Mouse (Mus musculus) CH12.LX (cell line): ENCODE results near the gene Prrg2. TPM values are rescaled to one million over a fixed set of nuclear protein-coding genes. Genes with fewer than 3 reads are reported as not detected.

Experiments
- DNase-seq: peaks from one replicate; pipeline ENCODE4 v3.0.0-alpha.2; 2013; ENCODE audit errors: extremely low read depth
- H3K27ac ChIP-seq: 2 replicates; pipeline ENCODE4 v1.5.1; 2012; ENCODE audit warnings: low read depth, mild to moderate bottlenecking, control low read depth, moderate library complexity; ENCODE audit not compliant: insufficient read depth
- H3K27me3 ChIP-seq: replicated peaks from 2 replicates; pipeline ENCODE3; 2012; ENCODE audit warnings: inconsistent platforms
- H3K36me3 ChIP-seq, 2 experiments: replicated peaks in 1 of 2; 2 replicates each; pipeline versions ENCODE3 to v1.6.1; 2012; ENCODE audit warnings: inconsistent platforms in 1 of 2, low read length in 1 of 2, mild to moderate bottlenecking in 1 of 2, mixed read lengths in 1 of 2, moderate library complexity in 1 of 2; ENCODE audit not compliant: control insufficient read depth in 1 of 2, insufficient read depth in 1 of 2
- H3K4me1 ChIP-seq, 2 experiments: 2 replicates each; pipeline ENCODE4 v1.6.1; 2012; ENCODE audit warnings: inconsistent platforms in 1 of 2, moderate library complexity in 1 of 2; ENCODE audit not compliant: insufficient read depth in 2 of 2, control insufficient read depth in 1 of 2
- H3K4me2 ChIP-seq: 2 replicates; pipeline ENCODE4 v1.6.1; 2012; ENCODE audit warnings: low read depth, mild to moderate bottlenecking, control low read depth; ENCODE audit not compliant: poor library complexity, insufficient read depth, severe bottlenecking
- H3K4me3 ChIP-seq, 3 experiments: fragments of 150-350 bp in 1 of 3; sonication (generic) in 1 of 3; replicated peaks in 1 of 3; 2 replicates each; pipeline versions ENCODE3 to v1.5.1; 2011 to 2012; ENCODE audit warnings: low read depth in 2 of 3, low read length in 2 of 3, mild to moderate bottlenecking in 2 of 3, moderate library complexity in 2 of 3, control low read depth in 1 of 3, improper control_type of control experiment in 1 of 3, inconsistent platforms in 1 of 3, mixed read lengths in 1 of 3; ENCODE audit not compliant: poor library complexity in 1 of 3
- H3K79me2 ChIP-seq: replicated peaks from 2 replicates; pipeline ENCODE4 v1.6.1; 2012; ENCODE audit warnings: mild to moderate bottlenecking, moderate library complexity; ENCODE audit not compliant: control insufficient read depth, poor library complexity, insufficient read depth, severe bottlenecking; ENCODE audit errors: extremely low read depth
- H3K9ac ChIP-seq: 2 replicates; pipeline ENCODE4 v1.6.1; 2012; ENCODE audit warnings: low read depth, mild to moderate bottlenecking, control low read depth, moderate library complexity; ENCODE audit not compliant: insufficient read depth
- H3K9me3 ChIP-seq: replicated peaks from 2 replicates; pipeline ENCODE3; 2012; ENCODE audit warnings: low read length, inconsistent platforms, mixed read lengths
- CTCF ChIP-seq, 2 experiments: IDR thresholded peaks in 1 of 2; conservative IDR thresholded peaks in 1 of 2; 2 replicates each; pipeline ENCODE4 v1.5.1; 2011 to 2012; ENCODE audit warnings: low read depth in 2 of 2, low read length in 2 of 2, improper control_type of control experiment in 1 of 2, inconsistent platforms in 1 of 2, mild to moderate bottlenecking in 1 of 2, moderate library complexity in 1 of 2
- GABPA ChIP-seq: IDR thresholded peaks from 2 replicates; pipeline ENCODE4 v1.6.1; 2012; ENCODE audit warnings: low read depth, low read length, improper control_type of control experiment, inconsistent platforms; ENCODE audit not compliant: insufficient replicate concordance
- HCFC1 ChIP-seq: IDR thresholded peaks from 2 replicates; pipeline ENCODE4 v1.6.1; 2012; ENCODE audit warnings: low read depth, mild to moderate bottlenecking, inconsistent platforms, low read length, improper control_type of control experiment
- IRF4 ChIP-seq: IDR thresholded peaks from 2 replicates; pipeline ENCODE4 v1.6.1; 2014; ENCODE audit warnings: low read depth, mild to moderate bottlenecking, inconsistent platforms, low read length, improper control_type of control experiment
- JUN ChIP-seq: IDR thresholded peaks from 2 replicates; pipeline ENCODE4 v1.6.1; 2011; ENCODE audit warnings: low read depth, mild to moderate bottlenecking, low read length, improper control_type of control experiment, moderate library complexity; ENCODE audit not compliant: insufficient read depth
- POLR2AphosphoS2 ChIP-seq: IDR thresholded peaks from 2 replicates; pipeline ENCODE4 v1.6.1; 2011; ENCODE audit warnings: low read depth, low read length, improper control_type of control experiment
- RCOR1 ChIP-seq: conservative IDR thresholded peaks from 2 replicates; pipeline ENCODE4 v1.6.1; 2012; ENCODE audit warnings: low read depth, mild to moderate bottlenecking, inconsistent platforms, low read length, improper control_type of control experiment
- USF1 ChIP-seq: IDR thresholded peaks from 2 replicates; pipeline ENCODE4 v1.6.1; 2014; ENCODE audit warnings: low read depth, mild to moderate bottlenecking, inconsistent platforms, low read length, improper control_type of control experiment
- ZMIZ1 ChIP-seq: IDR thresholded peaks from 2 replicates; pipeline ENCODE4 v1.6.1; 2012; ENCODE audit warnings: low read depth, mild to moderate bottlenecking, inconsistent platforms, low read length, improper control_type of control experiment
- dilution Hi-C: fragments of 300-500 bp; cut with MboI; formaldehyde crosslinking; loops from 2 replicates; pipeline ENCODE4 v1.14.3; 2020; ENCODE audit warnings: low sequenced_read_pairs; ENCODE audit not compliant: extremely low pct_unique_long_range_greater_than_20kb, extremely low pct_ligation_motif_present
- in situ Hi-C: fragments of 300-500 bp; cut with MboI; formaldehyde crosslinking; loops from 3 replicates; pipeline ENCODE4 v1.14.3; 2019; ENCODE audit warnings: low sequenced_read_pairs, low pct_ligation_motif_present, low pct_unique_long_range_greater_than_20kb, mixed read lengths
- polyA plus RNA-seq: library from polyadenylated mRNA; unstranded; fragments of >175 nt; gene quantifications from 2 replicates; pipeline ENCODE4 v1.2.1, GENCODE M21; 2012; ENCODE audit warnings: low read depth; ENCODE audit not compliant: insufficient read length
- total RNA-seq, 2 experiments: library from RNA; depleted of rRNA; stranded (reverse); fragments of 300-350 nt in 1 of 2; fragments of >200 nt in 1 of 2; gene quantifications; 2 replicates each; pipeline ENCODE4 v1.2.3; 2012 to 2014

Gene Prrg2
- total and polyA plus RNA-seq, 3 experiments: 6.7 to 7.2 (median 7.1) TPM

DNA sequence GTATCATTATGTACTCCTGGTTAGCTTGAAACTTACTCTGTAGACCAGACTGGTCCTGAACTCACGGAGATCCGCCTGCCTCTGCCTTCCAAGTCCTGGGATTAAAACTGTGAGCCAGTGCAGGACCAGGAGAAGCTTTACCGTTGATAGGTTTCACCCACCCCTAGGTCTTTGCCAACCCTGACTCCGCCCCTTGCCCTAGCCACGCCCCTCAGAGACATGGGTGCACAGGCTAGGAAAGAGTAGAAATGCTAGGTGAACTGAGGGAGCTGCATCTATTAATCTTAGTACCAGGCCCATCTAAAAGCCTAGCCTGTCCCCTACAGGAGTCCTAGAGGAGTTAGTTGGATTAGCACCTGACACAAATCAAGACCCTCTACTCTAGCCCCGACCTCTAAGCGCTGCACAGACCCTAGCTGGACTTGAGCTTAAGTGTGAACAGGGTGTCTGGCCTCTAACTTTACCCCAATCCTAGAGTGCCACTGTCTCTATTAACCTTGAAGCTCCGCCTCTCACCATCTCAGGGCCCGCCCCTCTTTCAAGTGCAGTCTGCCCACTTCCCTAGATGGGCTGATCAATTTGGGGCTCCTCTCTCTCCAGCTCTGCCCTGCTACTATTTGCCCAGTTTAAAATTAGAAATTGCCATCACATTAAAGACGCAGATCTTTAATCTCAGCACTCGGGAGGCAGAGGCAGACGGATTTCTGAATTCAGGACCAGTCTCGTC is 27.9 kb upstream of the Prrg2 start:
- Histone ChIP-seq H3K9ac (no peak overlapping the region), H3K79me2 (no peaks in the 10 kb centered on the region), H3K4me3 (no peak overlapping the region), H3K27ac (no peak overlapping the region), H3K36me3 (no peaks in the 10 kb centered on the region), H3K4me1 (peaks cover 3 to 16% of the 10 kb centered on the region in 2 experiments), H3K9me3 (peaks cover 4% of the 10 kb centered on the region), H3K4me2 (no peak overlapping the region), H3K27me3 (no peaks in the 10 kb centered on the region)
- DNase-seq: peak; percentile 41
- in situ Hi-C loops: no loop called here
- dilution Hi-C loops: no loop called here
- TF ChIP-seq GABPA: no peak
- TF ChIP-seq RCOR1: no peak
- no peak for TF ChIP-seq USF1

GRCm38 (mm10) chr7:45088597-45088996 is 26.1 kb upstream of the Prrg2 start:
- Histone ChIP-seq H3K27me3 (no peaks in the 10 kb centered on the region), H3K4me2 (no peak overlapping the region), H3K4me3 (no peak overlapping the region), H3K4me1 (peaks cover 3 to 16% of the 10 kb centered on the region in 2 experiments), H3K9ac (no peak overlapping the region), H3K36me3 (no peaks in the 10 kb centered on the region), H3K27ac (no peak overlapping the region), H3K79me2 (no peaks in the 10 kb centered on the region), H3K9me3 (peaks cover 4% of the 10 kb centered on the region)
- dilution Hi-C loops: no loop called here
- in situ Hi-C loops: no loop called here
- TF ChIP-seq JUN (no peak), HCFC1 (no peak), POLR2AphosphoS2 (no peak), ZMIZ1 (no peak), IRF4 (no peak), CTCF (conservative IDR thresholded peaks at IDR 0.05 in 1 of 2, IDR thresholded peaks at IDR 0.05 in 1 of 2; ENCODE audit: low read depth in 2 of 2, low read length in 2 of 2) (no peak)
- DNase-seq: no peak

DNA sequence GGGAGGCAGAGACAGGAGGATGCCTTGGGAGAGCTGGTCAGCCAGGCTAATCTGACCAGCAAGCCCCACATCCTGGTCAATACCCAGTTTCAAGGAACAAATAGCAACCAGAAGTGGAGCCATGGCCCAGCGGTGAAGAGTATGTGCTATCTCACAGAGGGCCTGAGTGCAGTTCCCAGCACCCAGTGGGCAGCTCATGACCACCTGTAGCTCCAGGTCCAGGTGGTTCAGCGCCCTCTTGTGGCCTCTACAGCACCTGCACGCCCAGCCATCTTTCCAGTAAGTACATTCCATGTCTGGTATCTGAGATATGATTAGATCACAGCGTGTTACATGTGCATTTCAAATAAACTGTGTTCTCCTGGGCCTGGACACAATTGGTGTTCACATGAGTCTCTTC is 23.6 kb upstream of the Prrg2 start:
- in situ Hi-C loops: no loop called here
- no peaks in the 10 kb centered on the region for H3K27me3 ChIP-seq
- H3K9me3 ChIP-seq: peaks cover 4% of the 10 kb centered on the region
- H3K27ac ChIP-seq: no peak overlapping the region
- TF ChIP-seq JUN (no peak), CTCF (conservative IDR thresholded peaks at IDR 0.05 in 1 of 2, IDR thresholded peaks at IDR 0.05 in 1 of 2; ENCODE audit: low read depth in 2 of 2, low read length in 2 of 2) (peak; percentile 7 to 31; a peak in 2 of 4 replicates)
- dilution Hi-C loops: no loop called here
- H3K4me1 ChIP-seq: peaks cover 6 to 12% of the 10 kb centered on the region in 2 experiments; a peak in 2 of 4 replicates
- H3K9ac ChIP-seq: no peak overlapping the region
- no peaks in the 10 kb centered on the region for H3K79me2 ChIP-seq
- no peak overlapping the region for H3K4me3 ChIP-seq
- no peak overlapping the region for H3K4me2 ChIP-seq
- DNase-seq: no peak
- no peaks in the 10 kb centered on the region for H3K36me3 ChIP-seq
